ENCODE assay signal across 24 mouse cellular contexts in the genomic region with DNA sequence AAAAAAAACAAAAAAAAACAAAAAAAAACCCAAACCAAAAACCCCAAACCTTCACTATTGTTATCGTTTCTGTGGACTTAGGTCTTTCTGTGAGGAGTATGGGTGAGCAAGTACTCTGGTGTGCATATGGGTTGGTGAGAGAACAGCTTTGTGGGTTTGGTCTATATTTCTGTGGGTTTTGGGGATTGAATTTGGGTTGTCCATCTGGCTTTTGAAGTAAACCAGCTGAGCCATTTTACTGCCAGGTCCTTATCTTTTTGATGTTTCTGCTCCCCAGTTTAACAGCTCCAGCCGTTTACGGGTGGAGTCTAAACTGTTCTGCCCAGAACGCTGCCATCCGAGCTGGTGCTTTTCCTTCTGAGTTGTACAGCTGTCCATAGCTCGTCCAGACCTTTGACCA. TPM values are rescaled to one million over a fixed set of nuclear protein-coding genes. Genes with fewer than 3 reads are reported as not detected.
DNase-seq lines count a peak whose midpoint lies in the region; ATAC-seq and TF ChIP-seq lines count a peak whose summit lies in the region.
"Had no signal": no experiment of that assay in that cellular context is flagged by ENCODE, and none has a peak within 500 bp of the region (broad histone marks: within the 10 kb centered on the region; RNA-seq: fewer than 3 reads in every experiment).

No protein-coding gene starts in this region.

- H3K27ac ChIP-seq in liver, embryonic 11.5 days (ENCODE audit: low read depth, low read length) = peak overlapping the region; percentile 69
- H3K27ac ChIP-seq in liver, postnatal 0 days (ENCODE audit: low read depth) = peak overlapping the region; percentile 66; the same call in 1 of the 2 replicates
- H3K27ac ChIP-seq in midbrain, embryonic 14.5 days (replicated peaks; ENCODE audit: low read depth, low read length) = no peak overlapping the region
- H3K27ac ChIP-seq in heart, embryonic 11.5 days (ENCODE audit: low read depth, low read length) = no peak overlapping the region
- H3K27ac ChIP-seq: embryonic facial prominence, embryonic 12.5 days; hindbrain, embryonic 10.5 days; hindbrain, postnatal 0 days; limb, embryonic 13.5 days; macrophage; midbrain, embryonic 13.5 days; neural tube, embryonic 13.5 days had no signal

- H3K9ac ChIP-seq in liver, embryonic 11.5 days (ENCODE audit: low read depth, low read length) = peak overlapping the region; percentile 39
- 0 out of 2 replicates have a peak overlapping the region, but pooled peaks have one; percentile 6 for H3K9ac ChIP-seq in liver, postnatal 0 days (replicated peaks)
- no peak overlapping the region for H3K9ac ChIP-seq in midbrain, embryonic 14.5 days (replicated peaks; ENCODE audit: low read length)
- no peak overlapping the region for H3K9ac ChIP-seq in heart, embryonic 11.5 days (ENCODE audit: low read depth, low read length)
- H3K9ac ChIP-seq: embryonic facial prominence, embryonic 12.5 days; limb, embryonic 13.5 days; midbrain, embryonic 13.5 days; neural tube, embryonic 13.5 days had no signal

- H3K9me3 ChIP-seq in liver, embryonic 11.5 days (ENCODE audit: control insufficient read depth, low read length) = no peaks in the 10 kb centered on the region
- H3K9me3 ChIP-seq in liver, postnatal 0 days (ENCODE audit: low read length) = no peaks in the 10 kb centered on the region
- H3K9me3 ChIP-seq in midbrain, embryonic 14.5 days (ENCODE audit: control insufficient read depth, low read length) = no peaks in the 10 kb centered on the region
- no peaks in the 10 kb centered on the region for H3K9me3 ChIP-seq in heart, embryonic 11.5 days (replicated peaks; ENCODE audit: control insufficient read depth, low read length)
- H3K9me3 ChIP-seq: embryonic facial prominence, embryonic 12.5 days; hindbrain, embryonic 10.5 days; limb, embryonic 13.5 days; midbrain, embryonic 13.5 days; neural tube, embryonic 13.5 days had no signal

- peaks cover 33% of the 10 kb centered on the region for H3K4me1 ChIP-seq in liver, embryonic 11.5 days (replicated peaks; ENCODE audit: control insufficient read depth, insufficient read depth, low read length)
- peaks cover 33% of the 10 kb centered on the region for H3K4me1 ChIP-seq in liver, postnatal 0 days (ENCODE audit: insufficient read depth)
- peaks cover 10% of the 10 kb centered on the region for H3K4me1 ChIP-seq in midbrain, embryonic 14.5 days (ENCODE audit: control insufficient read depth, insufficient read depth, low read length)
- peaks cover 7% of the 10 kb centered on the region for H3K4me1 ChIP-seq in heart, embryonic 11.5 days (ENCODE audit: control insufficient read depth, insufficient read depth, low read length)

- H3K36me3 ChIP-seq in liver, embryonic 11.5 days (ENCODE audit: control insufficient read depth, insufficient read depth, low read length) = peaks cover 45% of the 10 kb centered on the region
- H3K36me3 ChIP-seq in liver, postnatal 0 days (replicated peaks; ENCODE audit: insufficient read depth, low read length) = peaks cover 46% of the 10 kb centered on the region
- H3K36me3 ChIP-seq in midbrain, embryonic 14.5 days (ENCODE audit: control insufficient read depth, insufficient read depth, low read length) = peaks cover 42% of the 10 kb centered on the region
- peaks cover 31% of the 10 kb centered on the region for H3K36me3 ChIP-seq in heart, embryonic 11.5 days (ENCODE audit: control insufficient read depth, insufficient read depth, low read length)

- 43% methylated on average over 6 of the region's 6 CpGs for WGBS in liver, embryonic 11.5 days
- WGBS in liver, postnatal 0 days (ENCODE audit: insufficient replicate concordance) = 39% methylated on average over 6 of the region's 6 CpGs
- WGBS in midbrain, embryonic 14.5 days = 93% methylated on average over 6 of the region's 6 CpGs
- WGBS in heart, embryonic 11.5 days (ENCODE audit: insufficient replicate concordance) = 60% methylated on average over 6 of the region's 6 CpGs

- intact Hi-C loops in heart, postnatal 25 days (cut with DNase I) = no loop called here

- H3K4me3 ChIP-seq in liver, embryonic 11.5 days (ENCODE audit: low read depth, low read length) = peak overlapping the region; percentile 25
- H3K4me3 ChIP-seq in liver, postnatal 0 days (ENCODE audit: low read depth, low read length) = no peak overlapping the region
- H3K4me3 ChIP-seq in midbrain, embryonic 14.5 days (replicated peaks; ENCODE audit: low read depth, low read length) = no peak overlapping the region
- H3K4me3 ChIP-seq in heart, embryonic 11.5 days (ENCODE audit: low read depth, low read length) = no peak overlapping the region
- H3K4me3 ChIP-seq: embryonic facial prominence, embryonic 12.5 days; hindbrain, embryonic 10.5 days; limb, embryonic 13.5 days; midbrain, embryonic 13.5 days; neural tube, embryonic 13.5 days had no signal

- peak; percentile 78; the same call in 1 of the 2 replicates for TF ChIP-seq EP300 in liver, postnatal 0 days (IDR thresholded peaks at IDR 0.05; ENCODE audit: low read depth)

- peak; percentile 39 to 63 for DNase-seq in spleen, postnatal 4 days (ENCODE audit: low spot score in 2 of 2)
- DNase-seq in spleen, adult 18-20 months = no peak
- DNase-seq in liver, embryonic 11.5 days (ENCODE audit: low spot score) = no peak
- no peak for DNase-seq in liver, postnatal 0 days
- DNase-seq in heart, postnatal 25 days (ENCODE audit: low spot score) = no peak
- DNase-seq in midbrain, embryonic 14.5 days = no peak
- DNase-seq: adrenal gland, postnatal 36 days; cerebellum, adult 11-12 months; cerebellum, postnatal 14 days; kidney, adult 9 months; kidney, postnatal 4 days; retina, postnatal 1 day; right cerebral cortex, postnatal 25 days; thymus, postnatal 14 days had no signal

- no peaks in the 10 kb centered on the region for H3K27me3 ChIP-seq in liver, embryonic 11.5 days (replicated peaks; ENCODE audit: control insufficient read depth, insufficient read depth, low read length)
- no peaks in the 10 kb centered on the region for H3K27me3 ChIP-seq in liver, postnatal 0 days (ENCODE audit: insufficient read depth, low read length)
- H3K27me3 ChIP-seq in midbrain, embryonic 14.5 days (ENCODE audit: control insufficient read depth, insufficient read depth, low read length) = no peaks in the 10 kb centered on the region
- no peaks in the 10 kb centered on the region for H3K27me3 ChIP-seq in heart, embryonic 11.5 days (ENCODE audit: control insufficient read depth, insufficient read depth, low read length)
- H3K27me3 ChIP-seq: embryonic facial prominence, embryonic 12.5 days; limb, embryonic 13.5 days; midbrain, embryonic 13.5 days; neural tube, embryonic 13.5 days had no signal

- no peak for TF ChIP-seq CTCF in liver, postnatal 0 days (IDR thresholded peaks at IDR 0.05; ENCODE audit: low read depth)

- H3K4me2 ChIP-seq in liver, embryonic 11.5 days = peak overlapping the region; percentile 47
- peak overlapping the region; percentile 49 for H3K4me2 ChIP-seq in liver, postnatal 0 days (ENCODE audit: low read depth, low read length)
- H3K4me2 ChIP-seq in midbrain, embryonic 14.5 days (ENCODE audit: low read length) = no peak overlapping the region
- H3K4me2 ChIP-seq in heart, embryonic 11.5 days = no peak overlapping the region
- H3K4me2 ChIP-seq: embryonic facial prominence, embryonic 12.5 days; limb, embryonic 13.5 days; midbrain, embryonic 13.5 days; neural tube, embryonic 13.5 days had no signal

- ATAC-seq in liver, embryonic 11.5 days (replicated peaks; ENCODE audit: low FRiP score) = no peak
- ATAC-seq in liver, postnatal 0 days = no peak
- ATAC-seq in midbrain, embryonic 14.5 days (ENCODE audit: low FRiP score, low TSS enrichment) = no peak
- no peak for ATAC-seq in heart, embryonic 11.5 days (replicated peaks; ENCODE audit: insufficient number of reproducible peaks, low FRiP score, low TSS enrichment)
- ATAC-seq: forebrain, embryonic 14.5 days; hindbrain, postnatal 0 days; intestine, embryonic 16.5 days; midbrain, embryonic 13.5 days had no signal

RNA-seq across cellular contexts. Expression of gene Nolc1, which starts 14.8 kb away (rescaled TPM):
- 211 TPM in 2 replicates for polyA plus RNA-seq in liver, embryonic 11.5 days (2014; fragmentation: Nextera tagmentation; extraction: Ambion mirVana)
- 23.1 and 26.9 TPM in 2 replicates for polyA plus RNA-seq in liver, postnatal 0 days (2015; fragmentation: Nextera tagmentation; extraction: Ambion mirVana)
- total RNA-seq in heart, postnatal 25 days (2021) = 10 to 100 TPM; 14.9 to 16.6 TPM
- 54.1 and 74.4 TPM in 2 replicates for polyA plus RNA-seq in midbrain, embryonic 14.5 days (2014; fragmentation: Nextera tagmentation; extraction: Ambion mirVana)
- polyA plus RNA-seq in heart, embryonic 11.5 days (2014; fragmentation: Nextera tagmentation; extraction: Ambion mirVana) = 64.1 and 65.4 TPM in 2 replicates

RNA-seq across cellular contexts. Expression of gene Ldb1, which starts 15.8 kb away (rescaled TPM):
- polyA plus RNA-seq in liver, embryonic 11.5 days (2014; fragmentation: Nextera tagmentation; extraction: Ambion mirVana) = 67.5 and 78.9 TPM in 2 replicates
- 32.3 and 34.4 TPM in 2 replicates for polyA plus RNA-seq in liver, postnatal 0 days (2015; fragmentation: Nextera tagmentation; extraction: Ambion mirVana)
- 10 to 100 TPM; 40.3 to 44.7 TPM for total RNA-seq in heart, postnatal 25 days (2021)
- polyA plus RNA-seq in midbrain, embryonic 14.5 days (2014; fragmentation: Nextera tagmentation; extraction: Ambion mirVana) = 116 and 145 TPM in 2 replicates
- polyA plus RNA-seq in heart, embryonic 11.5 days (2014; fragmentation: Nextera tagmentation; extraction: Ambion mirVana) = 53.6 and 59.7 TPM in 2 replicates

RNA-seq across cellular contexts. Expression of gene Pprc1, which starts 16.2 kb away (rescaled TPM):
- 73.2 and 77.2 TPM in 2 replicates for polyA plus RNA-seq in liver, embryonic 11.5 days (2014; fragmentation: Nextera tagmentation; extraction: Ambion mirVana)
- 7.7 and 8.1 TPM in 2 replicates for polyA plus RNA-seq in liver, postnatal 0 days (2015; fragmentation: Nextera tagmentation; extraction: Ambion mirVana)
- 10 to 100 TPM; 14.0 to 14.9 TPM for total RNA-seq in heart, postnatal 25 days (2021)
- 21.1 and 21.5 TPM in 2 replicates for polyA plus RNA-seq in midbrain, embryonic 14.5 days (2014; fragmentation: Nextera tagmentation; extraction: Ambion mirVana)
- polyA plus RNA-seq in heart, embryonic 11.5 days (2014; fragmentation: Nextera tagmentation; extraction: Ambion mirVana) = 36.8 and 46.7 TPM in 2 replicates

RNA-seq across cellular contexts. Expression of gene Hps6, which starts 57.5 kb away (rescaled TPM):
- polyA plus RNA-seq in liver, embryonic 11.5 days (2014; fragmentation: Nextera tagmentation; extraction: Ambion mirVana) = 4.9 and 5.4 TPM in 2 replicates
- 2.0 and 2.2 TPM in 2 replicates for polyA plus RNA-seq in liver, postnatal 0 days (2015; fragmentation: Nextera tagmentation; extraction: Ambion mirVana)
- 1 to 10 TPM; 6.2 to 7.0 TPM for total RNA-seq in heart, postnatal 25 days (2021)
- 1.4 and 1.5 TPM in 2 replicates for polyA plus RNA-seq in midbrain, embryonic 14.5 days (2014; fragmentation: Nextera tagmentation; extraction: Ambion mirVana)
- polyA plus RNA-seq in heart, embryonic 11.5 days (2014; fragmentation: Nextera tagmentation; extraction: Ambion mirVana) = 3.0 and 3.6 TPM in 2 replicates

Comparison
In these comparisons a context has a peak if more than half of its experiments do, and no peak if none do; other contexts are left out.
1. DNase-seq: peak in spleen, postnatal 4 days (2 of 2); none in spleen, adult 18-20 months (0 of 2), liver, embryonic 11.5 days (single experiment), liver, postnatal 0 days (single experiment), heart, postnatal 25 days (single experiment) and midbrain, embryonic 14.5 days (single experiment).
2. H3K27ac ChIP-seq: peak in liver, embryonic 11.5 days (single experiment) and liver, postnatal 0 days (single experiment); none in midbrain, embryonic 14.5 days (single experiment) and heart, embryonic 11.5 days (single experiment).
3. H3K4me2 ChIP-seq: peak in liver, embryonic 11.5 days (single experiment) and liver, postnatal 0 days (single experiment); none in midbrain, embryonic 14.5 days (single experiment) and heart, embryonic 11.5 days (single experiment).
4. H3K9ac ChIP-seq: peak in liver, embryonic 11.5 days (single experiment) and liver, postnatal 0 days (single experiment); none in midbrain, embryonic 14.5 days (single experiment) and heart, embryonic 11.5 days (single experiment).